Mouse (Mus musculus) lung, adult 2 months (tissue): ENCODE measurements around the gene Cps1.

Source experiments
- CTCF ChIP-seq: fragments of 200-500 bp; IDR thresholded peaks from 2 replicates; pipeline ENCODE4 v1.5.1; 2011; ENCODE audit warnings: mild to moderate bottlenecking, low read length, control low read depth; ENCODE audit not compliant: insufficient read depth
- POLR2A ChIP-seq: fragments of 200-500 bp; IDR thresholded peaks from 2 replicates; pipeline ENCODE4 v1.6.1; 2011; ENCODE audit warnings: low read depth, mild to moderate bottlenecking, control low read depth, low read length, borderline replicate concordance; ENCODE audit errors: extremely low read depth

GRCm38 (mm10) chr1:67182201-67182600 lies 59.4 kb downstream of the Cps1 start:
- TF ChIP-seq CTCF: no peak
- TF ChIP-seq POLR2A: no peak
